Comparison of ENCODE assay signal across 16 mouse cellular contexts in the genomic region with DNA sequence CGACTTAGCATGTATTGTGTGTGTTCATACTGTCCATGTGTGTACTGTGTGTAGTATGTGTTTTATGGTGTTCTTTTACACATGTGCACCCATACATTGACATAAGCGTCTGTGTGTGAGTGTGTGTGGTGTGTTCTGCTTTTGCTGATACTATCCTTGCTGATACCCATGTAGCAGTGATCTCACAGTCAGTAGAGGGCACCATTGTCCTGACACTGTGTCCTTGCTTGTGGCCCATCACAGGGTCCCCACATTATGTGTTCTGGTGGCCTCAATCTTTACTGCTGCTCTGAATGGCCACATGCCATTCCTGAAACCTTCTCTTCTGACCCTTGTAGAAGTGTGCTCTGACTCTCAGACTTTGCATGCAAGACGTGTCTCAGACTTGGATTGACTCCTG. TPM values are rescaled to one million over a fixed set of nuclear protein-coding genes. Genes with fewer than 3 reads are reported as not detected.
DNase-seq lines count a peak whose midpoint lies in the region; ATAC-seq and TF ChIP-seq lines count a peak whose summit lies in the region.
"Had no signal": no experiment of that assay in that cellular context is flagged by ENCODE, and none has a peak within 500 bp of the region (broad histone marks: within the 10 kb centered on the region; RNA-seq: fewer than 3 reads in every experiment).

No protein-coding gene starts in this region.

- peaks cover 8% of the 10 kb centered on the region for H3K4me1 ChIP-seq in forebrain, embryonic 12.5 days
- H3K4me1 ChIP-seq in forebrain, embryonic 15.5 days = peaks cover 6% of the 10 kb centered on the region; the same call in 1 of the 2 replicates
- H3K4me1 ChIP-seq in liver, adult 2 months (ENCODE audit: control insufficient read depth, insufficient read depth, low read length) = no peaks in the 10 kb centered on the region
- H3K4me1 ChIP-seq in liver, embryonic 11.5 days (replicated peaks; ENCODE audit: control insufficient read depth, insufficient read depth, low read length) = no peaks in the 10 kb centered on the region
- H3K4me1 ChIP-seq in CH12.LX (ENCODE audit: control insufficient read depth in 1 of 2, insufficient read depth in 2 of 2) = no peaks in the 10 kb centered on the region
- H3K4me1 ChIP-seq in embryonic fibroblast, embryonic 13.5 days (ENCODE audit: control insufficient read depth, insufficient read depth, low read length) = no peaks in the 10 kb centered on the region
- H3K4me1 ChIP-seq: lung, embryonic 15.5 days had no signal

- 0 out of 2 replicates have a peak, but pooled peaks have one; percentile 41 for ATAC-seq in forebrain, embryonic 12.5 days (ENCODE audit: low FRiP score)
- ATAC-seq in forebrain, embryonic 15.5 days (replicated peaks) = no peak
- ATAC-seq in liver, embryonic 11.5 days (replicated peaks; ENCODE audit: low FRiP score) = no peak
- no peak for ATAC-seq in monocyte, adult 5-6 weeks (replicated peaks; ENCODE audit: insufficient number of reproducible peaks, low FRiP score, low TSS enrichment, poor library complexity, severe bottlenecking)

- DNase-seq in liver, adult 2 months (ENCODE audit: extremely low read depth, low read depth, low spot score) = peak; percentile 12
- no peak for DNase-seq in liver, embryonic 11.5 days (ENCODE audit: low spot score)
- DNase-seq in CH12.LX (ENCODE audit: extremely low read depth) = no peak
- DNase-seq in spleen, adult 18-20 months = no peak
- DNase-seq: cerebellum, adult 11 months; heart, adult 11 months; kidney, postnatal 25 days; right cerebral cortex, postnatal 14 days had no signal

- H3K27me3 ChIP-seq in forebrain, embryonic 12.5 days = no peaks in the 10 kb centered on the region
- no peaks in the 10 kb centered on the region for H3K27me3 ChIP-seq in forebrain, embryonic 15.5 days
- no peaks in the 10 kb centered on the region for H3K27me3 ChIP-seq in liver, adult 2 months (ENCODE audit: control insufficient read depth, insufficient read depth, low read length)
- H3K27me3 ChIP-seq in liver, embryonic 11.5 days (replicated peaks; ENCODE audit: control insufficient read depth, insufficient read depth, low read length) = no peaks in the 10 kb centered on the region
- H3K27me3 ChIP-seq in CH12.LX (replicated peaks) = no peaks in the 10 kb centered on the region
- H3K27me3 ChIP-seq: hindbrain, embryonic 15.5 days; lung, embryonic 15.5 days had no signal

- 89% methylated on average over 3 of the region's 3 CpGs for WGBS in forebrain, embryonic 12.5 days
- WGBS in forebrain, embryonic 15.5 days = 83% methylated on average over 3 of the region's 3 CpGs
- WGBS in liver, adult 2 months = 89% methylated on average over 3 of the region's 3 CpGs
- WGBS in liver, embryonic 11.5 days = 79% methylated on average over 3 of the region's 3 CpGs

- in situ Hi-C loops in CH12.LX (cut with MboI; ENCODE audit: low pct_ligation_motif_present, low pct_unique_long_range_greater_than_20kb, low sequenced_read_pairs) = no loop called here

- TF ChIP-seq RAD21 in CH12.LX (IDR thresholded peaks at IDR 0.05; ENCODE audit: low read depth, low read length) = peak; percentile 41

- TF ChIP-seq POLR2A in liver, adult 2 months (IDR thresholded peaks at IDR 0.05; ENCODE audit: extremely low read depth, insufficient read depth, low read length) = no peak
- no peak for TF ChIP-seq POLR2A in CH12.LX (IDR thresholded peaks at IDR 0.05; ENCODE audit: low read depth, low read length)
- TF ChIP-seq POLR2A in embryonic fibroblast, embryonic 13.5 days (IDR thresholded peaks at IDR 0.05; ENCODE audit: low read depth, low read length) = no peak

- no peak overlapping the region for H3K27ac ChIP-seq in forebrain, embryonic 12.5 days
- H3K27ac ChIP-seq in forebrain, embryonic 15.5 days (replicated peaks) = no peak overlapping the region
- no peak overlapping the region for H3K27ac ChIP-seq in liver, adult 2 months (replicated peaks; ENCODE audit: insufficient read depth, low read depth, low read length)
- H3K27ac ChIP-seq in liver, embryonic 11.5 days (ENCODE audit: low read depth, low read length) = no peak overlapping the region
- no peak overlapping the region for H3K27ac ChIP-seq in CH12.LX (ENCODE audit: insufficient read depth, low read depth)
- no peak overlapping the region for H3K27ac ChIP-seq in embryonic fibroblast, embryonic 13.5 days (ENCODE audit: insufficient read depth, low read length)
- H3K27ac ChIP-seq: forebrain, embryonic 10.5 days; lung, embryonic 15.5 days had no signal

- no peak overlapping the region for H3K9ac ChIP-seq in forebrain, embryonic 12.5 days
- H3K9ac ChIP-seq in forebrain, embryonic 15.5 days (replicated peaks) = no peak overlapping the region
- H3K9ac ChIP-seq in liver, adult 2 months (ENCODE audit: low read depth, low read length) = no peak overlapping the region
- H3K9ac ChIP-seq in liver, embryonic 11.5 days (ENCODE audit: low read depth, low read length) = no peak overlapping the region
- H3K9ac ChIP-seq in CH12.LX (ENCODE audit: insufficient read depth, low read depth) = no peak overlapping the region
- H3K9ac ChIP-seq: hindbrain, embryonic 15.5 days; lung, embryonic 15.5 days had no signal

- H3K9me3 ChIP-seq in forebrain, embryonic 12.5 days = no peaks in the 10 kb centered on the region
- no peaks in the 10 kb centered on the region for H3K9me3 ChIP-seq in forebrain, embryonic 15.5 days
- no peaks in the 10 kb centered on the region for H3K9me3 ChIP-seq in liver, embryonic 11.5 days (ENCODE audit: control insufficient read depth, low read length)
- no peaks in the 10 kb centered on the region for H3K9me3 ChIP-seq in CH12.LX (replicated peaks; ENCODE audit: low read length)
- H3K9me3 ChIP-seq: forebrain, embryonic 10.5 days; hindbrain, embryonic 15.5 days; lung, embryonic 15.5 days had no signal

- H3K4me2 ChIP-seq in forebrain, embryonic 12.5 days = no peak overlapping the region
- H3K4me2 ChIP-seq in forebrain, embryonic 15.5 days (replicated peaks) = no peak overlapping the region
- H3K4me2 ChIP-seq in liver, embryonic 11.5 days = no peak overlapping the region
- no peak overlapping the region for H3K4me2 ChIP-seq in CH12.LX (ENCODE audit: insufficient read depth, low read depth, poor library complexity, severe bottlenecking)
- H3K4me2 ChIP-seq: hindbrain, embryonic 15.5 days; lung, embryonic 15.5 days had no signal

- H3K4me3 ChIP-seq in forebrain, embryonic 12.5 days (replicated peaks) = no peak overlapping the region
- no peak overlapping the region for H3K4me3 ChIP-seq in forebrain, embryonic 15.5 days
- no peak overlapping the region for H3K4me3 ChIP-seq in liver, adult 2 months (ENCODE audit: insufficient read depth, low read depth, low read length)
- H3K4me3 ChIP-seq in liver, embryonic 11.5 days (ENCODE audit: low read depth, low read length) = no peak overlapping the region
- no peak overlapping the region for H3K4me3 ChIP-seq in CH12.LX (replicated peaks in 1 of 3; ENCODE audit: low read depth in 2 of 3, low read length in 2 of 3, poor library complexity in 1 of 3)
- no peak overlapping the region for H3K4me3 ChIP-seq in embryonic fibroblast, embryonic 13.5 days (ENCODE audit: insufficient read depth, low read length)
- H3K4me3 ChIP-seq: forebrain, embryonic 10.5 days; hindbrain, embryonic 15.5 days; lung, embryonic 15.5 days; myocyte had no signal

- no peaks in the 10 kb centered on the region for H3K79me2 ChIP-seq in liver, adult 2 months (ENCODE audit: control insufficient read depth, insufficient read depth, low read length)
- no peaks in the 10 kb centered on the region; the same call in 1 of the 2 replicates for H3K79me2 ChIP-seq in CH12.LX (replicated peaks; ENCODE audit: control insufficient read depth, extremely low read depth, insufficient read depth, poor library complexity, severe bottlenecking)

- TF ChIP-seq CTCF in liver, adult 2 months (IDR thresholded peaks at IDR 0.05; ENCODE audit: low read depth, low read length) = peak; percentile 37; the same call in 1 of the 2 replicates
- peak in 1 of 2 experiments; percentile 45; a peak in 2 of 4 replicates for TF ChIP-seq CTCF in CH12.LX (conservative IDR thresholded peaks at IDR 0.05 in 1 of 2, IDR thresholded peaks at IDR 0.05 in 1 of 2; ENCODE audit: low read depth in 2 of 2, low read length in 2 of 2)
- TF ChIP-seq CTCF in embryonic fibroblast, embryonic 13.5 days (IDR thresholded peaks at IDR 0.05; ENCODE audit: borderline replicate concordance, insufficient read depth, low read length) = 0 out of 2 replicates have a peak, but pooled peaks have one; percentile 36

- TF ChIP-seq EP300 in CH12.LX (IDR thresholded peaks at IDR 0.05; ENCODE audit: low read length) = no peak

- H3K36me3 ChIP-seq in forebrain, embryonic 12.5 days (replicated peaks) = no peaks in the 10 kb centered on the region
- peaks cover 6% of the 10 kb centered on the region; the same call in 1 of the 2 replicates for H3K36me3 ChIP-seq in forebrain, embryonic 15.5 days
- no peaks in the 10 kb centered on the region for H3K36me3 ChIP-seq in liver, adult 2 months (ENCODE audit: control insufficient read depth, insufficient read depth, low read length)
- H3K36me3 ChIP-seq in liver, embryonic 11.5 days (ENCODE audit: control insufficient read depth, insufficient read depth, low read length) = no peaks in the 10 kb centered on the region; the same call in 1 of the 2 replicates
- peaks cover 13 to 66% of the 10 kb centered on the region in 2 experiments for H3K36me3 ChIP-seq in CH12.LX (replicated peaks in 1 of 2; ENCODE audit: control insufficient read depth in 1 of 2, insufficient read depth in 1 of 2, low read length in 1 of 2)
- H3K36me3 ChIP-seq: lung, embryonic 15.5 days had no signal

- dilution Hi-C loops in CH12.LX (cut with MboI; ENCODE audit: extremely low pct_ligation_motif_present, extremely low pct_unique_long_range_greater_than_20kb, low sequenced_read_pairs) = no loop called here

RNA-seq across cellular contexts. Expression of a gene that starts 22.2 kb away (rescaled TPM):
- 43.0 and 45.8 TPM in 2 replicates for polyA plus RNA-seq in forebrain, embryonic 12.5 days (2016; fragmentation: Nextera tagmentation; extraction: Ambion mirVana)
- 75.2 and 76.8 TPM in 2 replicates for polyA plus RNA-seq in forebrain, embryonic 15.5 days (2015; fragmentation: Nextera tagmentation; extraction: Ambion mirVana)
- total RNA-seq in liver, adult 2 months (2014; rRNA removed) = 6.7 and 9.0 TPM in 2 replicates
- 16.6 and 18.1 TPM in 2 replicates for polyA plus RNA-seq in liver, adult 2 months (2012; rRNA removed)
- polyA plus RNA-seq in liver, embryonic 11.5 days (2014; fragmentation: Nextera tagmentation; extraction: Ambion mirVana) = 39.8 and 40.0 TPM in 2 replicates
- total RNA-seq in CH12.LX (2012; rRNA removed) (35.4 and 36.2 TPM in 2 replicates), CH12.LX (2014; rRNA removed) (32.4 and 34.4 TPM in 2 replicates)
- 33.3 and 38.6 TPM in 2 replicates for polyA plus RNA-seq in CH12.LX (2012; ENCODE audit: insufficient read length, low read depth)
- 10.7 and 13.7 TPM in 2 replicates for polyA plus RNA-seq in embryonic fibroblast, embryonic 13.5 days (2011; ENCODE audit: insufficient read length, low read depth, missing spikeins)
- total RNA-seq in monocyte, adult 5-6 weeks (2017) = 16.4 to 40.7 TPM (median 25.3 TPM) in 3 replicates

RNA-seq across cellular contexts. Expression of a gene that starts 23.5 kb away (rescaled TPM):
- polyA plus RNA-seq in forebrain, embryonic 12.5 days (2016; fragmentation: Nextera tagmentation; extraction: Ambion mirVana) = 40.4 and 41.5 TPM in 2 replicates
- polyA plus RNA-seq in forebrain, embryonic 15.5 days (2015; fragmentation: Nextera tagmentation; extraction: Ambion mirVana) = 43.7 and 45.0 TPM in 2 replicates
- 17.2 and 18.1 TPM in 2 replicates for total RNA-seq in liver, adult 2 months (2014; rRNA removed)
- polyA plus RNA-seq in liver, adult 2 months (2012; rRNA removed) = 13.1 and 14.3 TPM in 2 replicates
- polyA plus RNA-seq in liver, embryonic 11.5 days (2014; fragmentation: Nextera tagmentation; extraction: Ambion mirVana) = 43.2 and 44.2 TPM in 2 replicates
- total RNA-seq in CH12.LX (2012; rRNA removed) (31.0 and 33.9 TPM in 2 replicates), CH12.LX (2014; rRNA removed) (28.7 and 28.9 TPM in 2 replicates)
- 20.9 and 26.7 TPM in 2 replicates for polyA plus RNA-seq in CH12.LX (2012; ENCODE audit: insufficient read length, low read depth)
- polyA plus RNA-seq in embryonic fibroblast, embryonic 13.5 days (2011; ENCODE audit: insufficient read length, low read depth, missing spikeins) = 19.8 and 20.6 TPM in 2 replicates
- 31.9 to 49.2 TPM (median 37.4 TPM) in 3 replicates for total RNA-seq in monocyte, adult 5-6 weeks (2017)
